Mouse (Mus musculus): Measurements from ENCODE around the gene Gtpbp8. TPM values are rescaled to one million over a fixed set of nuclear protein-coding genes. Genes with fewer than 3 reads are reported as not detected.
A peak's percentile ranks its signal among the peaks of the same experiment; 100 is the strongest.

Gene Gtpbp8
- total and polyA plus RNA-seq, 2 experiments from 2014 or later = 22.4 to 32.2 TPM

- no peaks in the 10 kb centered on the region for H3K9me3 ChIP-seq (ENCODE audit: low read length)
- DNase-seq (ENCODE audit: low spot score) (no peak), ATAC-seq (no peak)
- H3K4me1 ChIP-seq (ENCODE audit: insufficient read depth, low read length) = no peaks in the 10 kb centered on the region
- peaks cover 12% of the 10 kb centered on the region; the same call in 1 of the 2 replicates for H3K36me3 ChIP-seq (ENCODE audit: insufficient read depth, low read length)
- no peak overlapping the region for H3K4me3 ChIP-seq (ENCODE audit: low read length)
- no peak overlapping the region for H3K4me2 ChIP-seq (ENCODE audit: low read depth, low read length)
- H3K27me3 ChIP-seq (ENCODE audit: insufficient read depth, low read length) = no peaks in the 10 kb centered on the region
- WGBS = 96% methylated on average over 3 of the region's 3 CpGs
- H3K27ac ChIP-seq = no peak overlapping the region
- TF ChIP-seq CTCF (IDR thresholded peaks at IDR 0.05; ENCODE audit: low read depth) = no peak
- no peak overlapping the region for H3K9ac ChIP-seq (replicated peaks; ENCODE audit: low read length)
Measured at GRCm38 (mm10) chr16:44727525-44727924, 18.6 kb downstream of the Gtpbp8 start.

- Histone ChIP-seq H3K27ac (peak overlapping the region; percentile 92; the same call in 1 of the 2 replicates), H3K36me3 (ENCODE audit: insufficient read depth, low read length) (no peaks in the 10 kb centered on the region), H3K9ac (replicated peaks; ENCODE audit: low read length) (0 out of 2 replicates have a peak overlapping the region, but pooled peaks have one; percentile 80), H3K4me3 (ENCODE audit: low read length) (peak overlapping the region; percentile 79), H3K9me3 (ENCODE audit: low read length) (no peaks in the 10 kb centered on the region), H3K4me2 (ENCODE audit: low read depth, low read length) (peak overlapping the region; percentile 65), H3K27me3 (ENCODE audit: insufficient read depth, low read length) (no peaks in the 10 kb centered on the region), H3K4me1 (ENCODE audit: insufficient read depth, low read length) (no peaks in the 10 kb centered on the region)
- WGBS = 46% methylated on average over 14 of the region's 14 CpGs
- ATAC-seq (no peak), DNase-seq (ENCODE audit: low spot score) (peak; percentile 86)
- peak; percentile 87 for TF ChIP-seq CTCF (IDR thresholded peaks at IDR 0.05; ENCODE audit: low read depth)
Measured at GRCm38 (mm10) chr16:44725286-44726223, 20.6 kb downstream of the Gtpbp8 start.

- Histone ChIP-seq H3K27me3 (ENCODE audit: insufficient read depth, low read length) (no peaks in the 10 kb centered on the region), H3K36me3 (ENCODE audit: insufficient read depth, low read length) (no peaks in the 10 kb centered on the region), H3K9ac (replicated peaks; ENCODE audit: low read length) (peak overlapping the region; percentile 80), H3K9me3 (ENCODE audit: low read length) (no peaks in the 10 kb centered on the region), H3K4me3 (ENCODE audit: low read length) (peak overlapping the region; percentile 79), H3K4me1 (ENCODE audit: insufficient read depth, low read length) (no peaks in the 10 kb centered on the region), H3K27ac (peak overlapping the region; percentile 92), H3K4me2 (ENCODE audit: low read depth, low read length) (peak overlapping the region; percentile 65)
- DNase-seq (ENCODE audit: low spot score) (peak; percentile 86), ATAC-seq (peak; percentile 30)
- WGBS = under 1% methylated on average over 14 of the region's 14 CpGs
- TF ChIP-seq CTCF (IDR thresholded peaks at IDR 0.05; ENCODE audit: low read depth) = 0 out of 2 replicates have a peak, but pooled peaks have one; percentile 7
Measured at GRCm38 (mm10) chr16:44724847-44725246, 21.3 kb downstream of the Gtpbp8 start.

- TF ChIP-seq CTCF (IDR thresholded peaks at IDR 0.05; ENCODE audit: low read depth) = no peak
- no peaks in the 10 kb centered on the region for H3K27me3 ChIP-seq (ENCODE audit: insufficient read depth, low read length)
- H3K4me1 ChIP-seq (ENCODE audit: insufficient read depth, low read length) = no peaks in the 10 kb centered on the region
- ATAC-seq = peak; percentile 98
- peak within 1 kb of the TSS; percentile 65 for H3K4me2 ChIP-seq (ENCODE audit: low read depth, low read length)
- WGBS = under 1% methylated on average over 61 of the region's 64 CpGs
- H3K36me3 ChIP-seq (ENCODE audit: insufficient read depth, low read length) = 0 out of 2 replicates have a peak, but pooled peaks cover 6% of the 10 kb centered on the region
- peak; percentile 94 for DNase-seq (ENCODE audit: low spot score)
- no peaks in the 10 kb centered on the region for H3K9me3 ChIP-seq (ENCODE audit: low read length)
- peak within 1 kb of the TSS; percentile 79 for H3K4me3 ChIP-seq (ENCODE audit: low read length)
- H3K27ac ChIP-seq = peak within 1 kb of the TSS; percentile 92
- H3K9ac ChIP-seq (replicated peaks; ENCODE audit: low read length) = peak within 1 kb of the TSS; percentile 80
Measured at GRCm38 (mm10) chr16:44724083-44724787, 21.9 kb downstream of the Gtpbp8 start, which contains the start of gene Nepro. Gene Nepro, plus strand, starts transcription at chr16:44724301.

GRCm38 (mm10) chr16:44722666-44723065 is 23.5 kb downstream of the Gtpbp8 start:
- Histone ChIP-seq H3K27me3 (ENCODE audit: insufficient read depth, low read length) (no peaks in the 10 kb centered on the region), H3K27ac (no peak overlapping the region), H3K9ac (replicated peaks; ENCODE audit: low read length) (no peak overlapping the region), H3K4me2 (ENCODE audit: low read depth, low read length) (no peak overlapping the region), H3K36me3 (ENCODE audit: insufficient read depth, low read length) (0 out of 2 replicates have a peak, but pooled peaks cover 6% of the 10 kb centered on the region), H3K9me3 (ENCODE audit: low read length) (no peaks in the 10 kb centered on the region), H3K4me1 (ENCODE audit: insufficient read depth, low read length) (no peaks in the 10 kb centered on the region), H3K4me3 (ENCODE audit: low read length) (no peak overlapping the region)
- TF ChIP-seq CTCF (IDR thresholded peaks at IDR 0.05; ENCODE audit: low read depth) = no peak
- DNase-seq (ENCODE audit: low spot score) (no peak), ATAC-seq (no peak)
- WGBS = 83% methylated on average over 2 of the region's 2 CpGs

GRCm38 (mm10) chr16:44720518-44720917 is 25.6 kb downstream of the Gtpbp8 start:
- 71% methylated on average over 3 of the region's 3 CpGs for WGBS
- Histone ChIP-seq H3K36me3 (ENCODE audit: insufficient read depth, low read length) (0 out of 2 replicates have a peak, but pooled peaks cover 6% of the 10 kb centered on the region), H3K4me2 (ENCODE audit: low read depth, low read length) (no peak overlapping the region), H3K27me3 (ENCODE audit: insufficient read depth, low read length) (no peaks in the 10 kb centered on the region), H3K9me3 (ENCODE audit: low read length) (no peaks in the 10 kb centered on the region), H3K27ac (no peak overlapping the region), H3K9ac (replicated peaks; ENCODE audit: low read length) (no peak overlapping the region), H3K4me1 (ENCODE audit: insufficient read depth, low read length) (no peaks in the 10 kb centered on the region), H3K4me3 (ENCODE audit: low read length) (no peak overlapping the region)
- peak; percentile 80 for TF ChIP-seq CTCF (IDR thresholded peaks at IDR 0.05; ENCODE audit: low read depth)
- DNase-seq (ENCODE audit: low spot score) (peak; percentile 59), ATAC-seq (no peak)

Measured in hindbrain, postnatal 0 days (tissue).